Mouse (Mus musculus): ENCODE results near the gene Egf.
"Not testable (repeated sequence)": the region's sequence is repeated elsewhere in the genome, so short reads cannot be mapped to it uniquely, and the experiment has no call there.

Gene Egf

GRCm38 (mm10) chr3:129754650-129755604, at the start of gene Egf:
TSS of gene Egf (minus strand) at chr3:129755316.
- DNase-seq (ENCODE audit: low read depth in 1 of 2, low spot score in 2 of 2) = no peak

- DNase-seq (ENCODE audit: low read depth in 1 of 2, low spot score in 2 of 2) = no peak
Measured at GRCm38 (mm10) chr3:129803765-129804164, 48.6 kb upstream of the Egf start, which contains the start of gene Lrit3. TSS of gene Lrit3 (minus strand) at chr3:129804030.

GRCm38 (mm10) chr3:129799011-129799410, 43.9 kb upstream of the Egf start:
- DNase-seq (ENCODE audit: low read depth in 1 of 2, low spot score in 2 of 2) = no peak

GRCm38 (mm10) chr3:129798551-129798950, 43.4 kb upstream of the Egf start:
- DNase-seq (ENCODE audit: low read depth in 1 of 2, low spot score in 2 of 2) = no peak

- DNase-seq (ENCODE audit: low read depth in 1 of 2, low spot score in 2 of 2) = no peak
Measured at GRCm38 (mm10) chr3:129797341-129797740, 42.2 kb upstream of the Egf start.

- no peak for DNase-seq (ENCODE audit: low read depth in 1 of 2, low spot score in 2 of 2)
Measured at GRCm38 (mm10) chr3:129793801-129794200, 38.7 kb upstream of the Egf start.

GRCm38 (mm10) chr3:129782746-129783145, 27.6 kb upstream of the Egf start:
- DNase-seq (ENCODE audit: low read depth in 1 of 2, low spot score in 2 of 2) = no peak

- no peak for DNase-seq (ENCODE audit: low read depth in 1 of 2, low spot score in 2 of 2)
Measured at GRCm38 (mm10) chr3:129781435-129781834, 26.3 kb upstream of the Egf start.

GRCm38 (mm10) chr3:129771210-129771609, 16.1 kb upstream of the Egf start:
- no peak for DNase-seq (ENCODE audit: low read depth in 1 of 2, low spot score in 2 of 2)

- DNase-seq (ENCODE audit: low read depth in 1 of 2, low spot score in 2 of 2) = no peak
Measured at GRCm38 (mm10) chr3:129766971-129767794, 12.1 kb upstream of the Egf start.

- no peak for DNase-seq (ENCODE audit: low read depth in 1 of 2, low spot score in 2 of 2)
Measured at GRCm38 (mm10) chr3:129766106-129766505, 11.0 kb upstream of the Egf start.

GRCm38 (mm10) chr3:129757599-129757998, 2.5 kb upstream of the Egf start:
- DNase-seq (ENCODE audit: low read depth in 1 of 2, low spot score in 2 of 2) = not testable (repeated sequence)

GRCm38 (mm10) chr3:129744803-129745202, 10.3 kb downstream of the Egf start:
- DNase-seq (ENCODE audit: low read depth in 1 of 2, low spot score in 2 of 2) = peak in 1 of 2 experiments; percentile 10

GRCm38 (mm10) chr3:129742781-129743180, 12.3 kb downstream of the Egf start:
- DNase-seq (ENCODE audit: low read depth in 1 of 2, low spot score in 2 of 2) = no peak

- DNase-seq (ENCODE audit: low read depth in 1 of 2, low spot score in 2 of 2) = no peak
Measured at GRCm38 (mm10) chr3:129738291-129739183, 16.6 kb downstream of the Egf start.

- no peak for DNase-seq (ENCODE audit: low read depth in 1 of 2, low spot score in 2 of 2)
Measured at GRCm38 (mm10) chr3:129731636-129732035, 23.5 kb downstream of the Egf start.

GRCm38 (mm10) chr3:129730426-129730825, 24.7 kb downstream of the Egf start:
- no peak for DNase-seq (ENCODE audit: low read depth in 1 of 2, low spot score in 2 of 2)

- no peak for DNase-seq (ENCODE audit: low read depth in 1 of 2, low spot score in 2 of 2)
Measured at GRCm38 (mm10) chr3:129729916-129730315, 25.2 kb downstream of the Egf start.

- DNase-seq (ENCODE audit: low read depth in 1 of 2, low spot score in 2 of 2) = no peak
Measured at GRCm38 (mm10) chr3:129725592-129725991, 29.5 kb downstream of the Egf start.

GRCm38 (mm10) chr3:129724961-129725501, 30.1 kb downstream of the Egf start:
- DNase-seq (ENCODE audit: low read depth in 1 of 2, low spot score in 2 of 2) = peak; percentile 53 to 89
